In genomic region chr2:171574360-171574759, GRCm38 (mm10) we compare ENCODE assay signal across 25 mouse cellular contexts.
"Had no signal": no experiment of that assay in that cellular context is flagged by ENCODE, and none has a peak within 500 bp of the region (broad histone marks: within the 10 kb centered on the region; RNA-seq: fewer than 3 reads in every experiment).

No protein-coding gene starts in this region.

- H3K27ac ChIP-seq: gastrocnemius, adult 2 months; heart, adult 2 months; heart, embryonic 13.5 days; heart, embryonic 15.5 days; hindbrain, embryonic 10.5 days; hindbrain, embryonic 14.5 days; intestine, embryonic 15.5 days; kidney, embryonic 15.5 days; kidney, postnatal 0 days; limb, embryonic 13.5 days; limb, embryonic 15.5 days; liver, embryonic 12.5 days; liver, embryonic 14.5 days had no signal

- H3K4me1 ChIP-seq: heart, embryonic 13.5 days; heart, embryonic 15.5 days; hindbrain, embryonic 10.5 days; intestine, embryonic 15.5 days; kidney, embryonic 15.5 days; liver, embryonic 12.5 days had no signal

- H3K4me2 ChIP-seq: heart, embryonic 11.5 days; heart, embryonic 13.5 days; heart, embryonic 15.5 days; hindbrain, embryonic 14.5 days; intestine, embryonic 15.5 days; kidney, embryonic 15.5 days; limb, embryonic 13.5 days; limb, embryonic 15.5 days; liver, embryonic 12.5 days had no signal

- H3K9ac ChIP-seq: heart, embryonic 13.5 days; heart, embryonic 15.5 days; hindbrain, embryonic 14.5 days; intestine, embryonic 15.5 days; kidney, embryonic 15.5 days; limb, embryonic 13.5 days; limb, embryonic 15.5 days; liver, embryonic 12.5 days; liver, embryonic 14.5 days had no signal

- H3K27me3 ChIP-seq: heart, embryonic 13.5 days; heart, embryonic 15.5 days; intestine, embryonic 15.5 days; kidney, embryonic 15.5 days; limb, embryonic 13.5 days; limb, embryonic 15.5 days; liver, embryonic 12.5 days had no signal

- H3K4me3 ChIP-seq: gastrocnemius, adult 2 months; heart, adult 2 months; heart, embryonic 13.5 days; heart, embryonic 15.5 days; hindbrain, embryonic 10.5 days; intestine, embryonic 15.5 days; kidney, embryonic 15.5 days; limb, embryonic 13.5 days; limb, embryonic 15.5 days; liver, embryonic 12.5 days had no signal

- ATAC-seq: hindbrain, embryonic 16.5 days; inflammation-experienced regulatory T-cells, adult 6 months; intestine, embryonic 15.5 days; liver, embryonic 12.5 days had no signal

- DNase-seq: gastrocnemius, adult 2 months; gastrocnemius, postnatal 10 days; gastrocnemius, postnatal 25 days; heart, adult 2 months; heart, postnatal 4 days; kidney, adult 11 months; kidney, adult 2 months; kidney, adult 9 months; kidney, postnatal 36 days; layer of hippocampus, adult 9-11 months; layer of hippocampus, postnatal 36 days had no signal

- H3K9me3 ChIP-seq: heart, embryonic 15.5 days; hindbrain, embryonic 10.5 days; intestine, embryonic 15.5 days; kidney, embryonic 15.5 days; limb, embryonic 15.5 days had no signal

- H3K36me3 ChIP-seq: heart, embryonic 13.5 days; heart, embryonic 15.5 days; hindbrain, embryonic 10.5 days; intestine, embryonic 15.5 days; kidney, embryonic 15.5 days; limb, embryonic 13.5 days; limb, embryonic 15.5 days; liver, embryonic 12.5 days had no signal
